Mouse (Mus musculus) stomach, embryonic 14.5 days (tissue): ENCODE measurements around the gene Ugt1a8. TPM values are rescaled to one million over a fixed set of nuclear protein-coding genes. Genes with fewer than 3 reads are reported as not detected.
"Not testable (repeated sequence)": the region's sequence is repeated elsewhere in the genome, so short reads cannot be mapped to it uniquely, and the experiment has no call there.

Experiments
- ATAC-seq: fragments of 200-750 bp; cut with Nextera tagmentation; 2 replicates; pipeline ENCODE4 v1.8.0; 2017; ENCODE audit warnings: low read depth, moderate TSS enrichment; ENCODE audit not compliant: insufficient number of reproducible peaks, insufficient read depth, low FRiP score
- H3K27ac ChIP-seq: fragments of 300-500 bp; sonication (generic); 2 replicates; pipeline ENCODE4 v1.5.1; 2014; ENCODE audit warnings: mild to moderate bottlenecking, low read length, moderate library complexity, mixed read lengths
- H3K27me3 ChIP-seq: fragments of 300-500 bp; sonication (generic); 2 replicates; pipeline ENCODE4 v1.6.1; 2014; ENCODE audit warnings: low read length, control low read depth, mixed read lengths; ENCODE audit not compliant: control insufficient read depth, insufficient read depth
- H3K36me3 ChIP-seq: fragments of 300-500 bp; sonication (generic); 2 replicates; pipeline ENCODE4 v1.6.1; 2014; ENCODE audit warnings: mild to moderate bottlenecking, control low read depth, low read length, moderate library complexity, mixed read lengths; ENCODE audit not compliant: control insufficient read depth, insufficient read depth
- H3K4me1 ChIP-seq: fragments of 300-500 bp; sonication (generic); 2 replicates; pipeline ENCODE4 v1.6.1; 2014; ENCODE audit warnings: low read length, control low read depth, mixed read lengths; ENCODE audit not compliant: control insufficient read depth, insufficient read depth
- H3K4me2 ChIP-seq: fragments of 300-500 bp; sonication (generic); replicated peaks from 2 replicates; pipeline ENCODE4 v1.6.1; 2014; ENCODE audit warnings: low read depth, low read length, control low read depth
- H3K4me3 ChIP-seq: fragments of 300-500 bp; sonication (generic); 2 replicates; pipeline ENCODE4 v1.5.1; 2014; ENCODE audit warnings: low read depth, low read length, control low read depth
- H3K9ac ChIP-seq: fragments of 300-500 bp; sonication (generic); replicated peaks from 2 replicates; pipeline ENCODE4 v1.6.1; 2014; ENCODE audit warnings: low read depth, mild to moderate bottlenecking, control low read depth, low read length, moderate library complexity, mixed read lengths
- H3K9me3 ChIP-seq: fragments of 300-500 bp; sonication (generic); 2 replicates; pipeline ENCODE4 v1.6.1; 2016; ENCODE audit warnings: low read depth, low read length, control low read depth; ENCODE audit not compliant: control insufficient read depth
- WGBS: fragments of 180-500 bp; shearing (Covaris S2); extraction: QIAGEN DNeasy Blood & Tissue Kit; methylation state at CpG from one replicate; pipeline ENCODE4 v1.1.7; 2014; 5-methylcytosine and 5-hydroxymethylcytosine counted together
- polyA plus RNA-seq: library from polyadenylated mRNA; unstranded; fragments of >200 nt; fragmentation: Nextera tagmentation; extraction: Ambion mirVana; gene quantifications from 2 replicates; pipeline ENCODE4 v1.2.1, GENCODE M21; 2014

The Ugt1a8 gene
- not detected in 2 replicates for polyA plus RNA-seq

GRCm38 (mm10) chr1:88087513-88087912 is at the start of gene Ugt1a8:
TSS of gene Ugt1a8 (plus strand) at chr1:88087813.
- no peak for ATAC-seq

GRCm38 (mm10) chr1:88043044-88043443 is 44.6 kb upstream of the Ugt1a8 start:
- ATAC-seq, H3K9me3 ChIP-seq, H3K27me3 ChIP-seq, H3K36me3 ChIP-seq, H3K27ac ChIP-seq, H3K4me3 ChIP-seq, H3K4me1 ChIP-seq, H3K9ac ChIP-seq, H3K4me2 ChIP-seq: not testable (repeated sequence)
- WGBS: 92% methylated on average over 1 of the region's 2 CpGs

More at GRCm38 (mm10) chr1:88087513-88087912, at the start of gene Ugt1a8:
- no peak within 1 kb of the TSS for H3K9ac ChIP-seq
- no peak within 1 kb of the TSS for H3K4me3 ChIP-seq
- H3K4me2 ChIP-seq: no peak within 1 kb of the TSS
- 66% methylated on average over 3 of the region's 3 CpGs for WGBS
- H3K27ac ChIP-seq: no peak within 1 kb of the TSS
- H3K36me3 ChIP-seq: no peaks in the 10 kb centered on the region
- no peaks in the 10 kb centered on the region for H3K27me3 ChIP-seq
- H3K9me3 ChIP-seq: no peaks in the 10 kb centered on the region
- H3K4me1 ChIP-seq: no peaks in the 10 kb centered on the region

- H3K9me3 ChIP-seq, H3K4me1 ChIP-seq, H3K27me3 ChIP-seq, H3K27ac ChIP-seq, H3K9ac ChIP-seq, H3K4me3 ChIP-seq, H3K4me2 ChIP-seq, ATAC-seq, H3K36me3 ChIP-seq: not testable (repeated sequence)
- 47% methylated on average over 3 of the region's 5 CpGs for WGBS
These were observed 42.7 kb upstream of the Ugt1a8 start for GRCm38 (mm10) chr1:88044832-88045437.

- not testable (repeated sequence) for H3K36me3 ChIP-seq, H3K4me2 ChIP-seq, H3K4me1 ChIP-seq, H3K27ac ChIP-seq, H3K4me3 ChIP-seq, H3K27me3 ChIP-seq, ATAC-seq, H3K9ac ChIP-seq, H3K9me3 ChIP-seq
- WGBS: 91% methylated on average over 2 of the region's 2 CpGs
These were observed 40.2 kb upstream of the Ugt1a8 start for GRCm38 (mm10) chr1:88047408-88047807.

- Histone ChIP-seq H3K4me3 (no peak within 1 kb of the TSS), H3K27me3 (no peaks in the 10 kb centered on the region), H3K27ac (no peak within 1 kb of the TSS), H3K36me3 (no peaks in the 10 kb centered on the region), H3K4me1 (no peaks in the 10 kb centered on the region), H3K4me2 (no peak within 1 kb of the TSS), H3K9ac (no peak within 1 kb of the TSS), H3K9me3 (no peaks in the 10 kb centered on the region)
- ATAC-seq: no peak
- 74% methylated on average over 1 of the region's 1 CpGs for WGBS
These were observed 32.5 kb upstream of the Ugt1a8 start, which contains the start of gene Ugt1a10 for GRCm38 (mm10) chr1:88055088-88055487. TSS of gene Ugt1a10 (plus strand) at chr1:88055388.

- not testable (repeated sequence) for H3K4me1 ChIP-seq, H3K36me3 ChIP-seq, H3K27me3 ChIP-seq, H3K4me2 ChIP-seq, H3K4me3 ChIP-seq, H3K9me3 ChIP-seq, H3K9ac ChIP-seq, H3K27ac ChIP-seq, ATAC-seq
- WGBS: 81% methylated on average over 1 of the region's 2 CpGs
These were observed 21.0 kb upstream of the Ugt1a8 start for GRCm38 (mm10) chr1:88066472-88067102.

GRCm38 (mm10) chr1:88070495-88070894 is 17.1 kb upstream of the Ugt1a8 start, which contains the start of gene Ugt1a9:
TSS of gene Ugt1a9 (plus strand) at chr1:88070800.
- no peak for ATAC-seq
- Histone ChIP-seq H3K4me3 (no peak within 1 kb of the TSS), H3K9me3 (no peaks in the 10 kb centered on the region), H3K4me2 (no peak within 1 kb of the TSS), H3K9ac (no peak within 1 kb of the TSS), H3K27me3 (no peaks in the 10 kb centered on the region), H3K36me3 (no peaks in the 10 kb centered on the region), H3K4me1 (no peaks in the 10 kb centered on the region), H3K27ac (no peak within 1 kb of the TSS)
- 49% methylated on average over 2 of the region's 2 CpGs for WGBS

- no peaks in the 10 kb centered on the region for H3K36me3 ChIP-seq
- H3K27me3 ChIP-seq: no peaks in the 10 kb centered on the region
- no peak overlapping the region for H3K27ac ChIP-seq
- H3K4me2 ChIP-seq: no peak overlapping the region
- H3K4me3 ChIP-seq: no peak overlapping the region
- no peak for ATAC-seq
- 72% methylated on average over 4 of the region's 4 CpGs for WGBS
- no peaks in the 10 kb centered on the region for H3K9me3 ChIP-seq
- H3K4me1 ChIP-seq: no peaks in the 10 kb centered on the region
- H3K9ac ChIP-seq: no peak overlapping the region
These were observed 16.7 kb upstream of the Ugt1a8 start for GRCm38 (mm10) chr1:88070902-88071301.
